Mouse (Mus musculus): ENCODE results near the gene Lrrc17.

Gene Lrrc17

DNA sequence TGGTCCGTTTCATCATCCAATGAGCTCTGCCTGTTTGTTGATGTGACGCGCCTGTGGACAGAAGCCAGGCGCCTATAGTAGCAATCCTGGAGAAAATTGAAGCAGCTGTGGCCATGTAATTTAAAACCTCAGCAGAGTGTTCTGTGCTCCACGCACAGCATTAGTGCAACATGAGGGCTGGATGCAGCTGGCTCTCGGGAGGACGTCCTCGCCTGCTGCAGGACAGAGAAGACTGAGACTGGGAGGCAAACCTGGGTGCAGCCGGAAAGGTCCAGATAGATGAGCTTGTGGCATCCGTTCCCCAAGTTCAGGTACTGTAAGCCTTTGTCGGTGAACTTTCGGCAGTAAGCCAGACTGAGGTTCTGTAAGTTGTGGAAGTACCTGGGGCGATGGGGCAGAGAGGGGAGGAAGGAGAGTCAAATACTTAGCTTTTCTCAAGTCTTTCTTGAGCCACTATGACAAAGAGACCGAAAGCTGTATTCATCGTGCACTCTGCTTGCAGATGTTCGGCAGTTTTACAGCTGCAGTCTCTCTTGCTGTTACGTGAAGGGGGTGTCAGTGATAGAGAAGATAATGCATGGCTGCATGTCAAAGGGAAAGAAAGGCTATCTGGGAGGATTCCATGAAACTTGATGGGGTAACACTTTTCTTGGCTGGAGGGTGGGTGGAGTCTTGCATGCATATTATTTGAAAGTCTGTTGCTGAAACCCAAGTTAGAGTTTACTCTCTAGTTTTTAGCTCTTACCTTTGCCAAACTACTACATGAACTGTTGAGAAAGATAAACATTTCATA lies at the start of gene Lrrc17:
Gene Lrrc17 (plus strand): TSS at position 151 of the 793 bp plus-strand sequence.
- DNase-seq: no peak

- DNase-seq: no peak
Measured at GRCm38 (mm10) chr5:21494781-21495180, 48.6 kb upstream of the Lrrc17 start.

DNA sequence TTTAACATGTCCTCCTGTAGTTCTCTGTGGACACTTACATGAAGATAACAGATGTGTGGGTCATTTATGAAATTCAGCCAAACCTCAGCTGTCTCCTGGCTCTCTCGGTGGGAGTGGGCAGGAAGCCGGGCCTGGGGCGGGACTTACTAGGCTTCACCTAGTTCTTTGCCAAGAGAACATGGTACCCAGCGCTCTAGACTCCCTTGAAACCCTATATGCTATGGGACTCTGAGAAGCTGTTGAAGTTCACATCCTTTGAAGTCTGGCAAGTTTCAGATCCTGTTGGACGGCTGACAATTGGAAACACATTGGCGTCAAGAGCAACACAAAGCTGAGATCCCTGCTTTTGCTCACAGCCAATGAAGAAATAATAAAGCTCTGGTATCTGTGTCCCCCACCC lies 47.0 kb upstream of the Lrrc17 start:
- DNase-seq: no peak

GRCm38 (mm10) chr5:21496881-21497280 lies 46.5 kb upstream of the Lrrc17 start:
- DNase-seq: no peak

DNA sequence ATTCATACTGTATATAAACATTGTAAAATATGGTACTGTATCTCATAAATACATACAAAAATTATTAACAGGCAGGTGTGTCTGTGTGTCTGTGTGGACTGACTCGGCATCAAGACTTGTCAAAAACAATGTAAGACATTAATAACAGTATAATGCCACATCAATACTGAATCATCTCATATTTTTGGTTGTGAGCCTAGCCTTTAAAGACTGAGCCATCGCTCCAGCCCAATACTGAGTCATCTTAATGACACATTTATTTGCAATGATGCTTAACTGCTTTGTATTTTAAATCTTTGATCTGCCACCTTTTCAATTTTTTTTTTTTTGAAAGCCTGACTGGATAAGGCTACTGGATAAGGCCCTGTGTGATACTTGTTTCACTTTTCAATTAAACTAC lies 44.9 kb upstream of the Lrrc17 start:
- DNase-seq: no peak

GRCm38 (mm10) chr5:21498925-21499324 lies 44.4 kb upstream of the Lrrc17 start:
- no peak for DNase-seq

DNA sequence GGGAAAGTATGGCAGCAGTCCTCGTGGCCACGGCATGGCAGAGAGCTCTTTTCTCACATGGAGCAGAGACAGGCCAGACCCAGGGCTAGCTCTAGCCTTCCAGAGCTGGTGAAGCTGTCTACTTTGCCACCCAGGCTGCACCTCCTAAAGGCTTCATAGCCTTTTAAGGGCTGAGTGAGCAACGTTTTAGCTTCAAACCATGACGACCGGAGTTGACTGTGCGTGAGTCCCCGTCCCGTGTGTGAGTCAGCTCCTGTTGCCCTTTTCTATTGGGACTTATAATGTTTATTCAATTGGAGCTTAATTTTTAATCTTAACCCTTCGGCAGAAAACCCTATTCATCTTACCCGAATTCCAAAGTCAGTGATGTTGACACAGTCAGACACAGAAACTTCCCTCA lies 43.2 kb upstream of the Lrrc17 start:
- no peak for DNase-seq

DNA sequence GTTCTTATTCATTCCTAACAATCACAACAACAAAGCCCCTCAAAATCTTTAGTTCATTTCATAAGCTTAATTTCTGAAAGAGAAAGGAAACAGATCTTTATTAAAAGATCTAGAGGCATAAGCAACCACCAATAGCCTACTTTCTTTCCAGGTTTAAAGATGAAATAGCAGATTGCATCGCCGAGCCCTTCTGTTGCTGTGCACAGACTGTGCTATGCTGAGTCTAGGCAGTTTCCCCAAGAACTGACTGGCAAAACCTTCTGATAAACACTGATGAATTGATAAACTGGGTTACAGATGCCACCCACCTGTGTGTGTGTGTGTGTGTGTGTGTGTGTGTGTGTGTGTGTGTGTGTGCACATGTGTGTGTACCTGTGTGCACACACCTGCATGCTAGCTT lies 42.4 kb upstream of the Lrrc17 start:
- DNase-seq: no peak

GRCm38 (mm10) chr5:21502936-21503610 lies 40.3 kb upstream of the Lrrc17 start:
- DNase-seq: no peak

DNA sequence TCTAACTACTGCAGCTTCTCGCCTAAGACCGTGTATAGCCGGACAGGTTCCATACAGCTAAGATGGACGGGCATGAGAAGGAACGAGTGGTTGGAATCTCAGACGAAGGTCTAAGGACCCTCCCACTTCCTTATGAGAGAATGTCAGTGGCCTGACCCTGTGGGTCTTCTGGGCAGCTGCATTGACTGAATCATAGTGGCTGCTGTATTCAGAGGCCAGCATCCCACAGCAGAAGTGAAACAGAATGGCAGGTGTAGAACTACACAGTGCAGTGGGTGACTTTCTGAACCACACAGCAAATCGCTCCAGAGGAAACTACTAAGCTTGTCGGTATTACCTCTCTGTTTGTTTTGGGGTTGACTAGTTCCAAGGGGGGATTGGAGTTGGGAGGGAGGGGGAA lies 38.2 kb upstream of the Lrrc17 start:
- DNase-seq: no peak

DNA sequence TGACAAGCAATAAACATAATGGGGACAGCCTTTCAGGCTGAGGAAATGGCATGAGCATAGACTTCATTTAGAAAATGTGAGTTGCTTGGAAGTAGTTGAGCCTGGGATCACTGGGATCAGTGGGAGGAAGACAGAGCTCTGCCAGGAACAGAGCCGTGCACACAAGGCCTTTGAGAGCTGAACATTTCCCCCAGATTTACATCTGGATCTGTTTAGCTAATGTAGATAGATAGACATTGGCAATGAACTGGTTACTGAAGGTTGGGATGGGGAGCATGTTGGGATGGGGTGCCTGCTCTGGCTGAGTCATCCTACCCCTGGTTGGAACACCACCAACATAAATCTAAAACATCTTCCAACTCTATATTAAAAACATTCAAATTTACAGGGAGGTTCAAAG lies 36.5 kb upstream of the Lrrc17 start:
- DNase-seq: no peak

GRCm38 (mm10) chr5:21509801-21510200 lies 33.6 kb upstream of the Lrrc17 start:
- no peak for DNase-seq

- no peak for DNase-seq
Measured at GRCm38 (mm10) chr5:21513363-21513762, 30.0 kb upstream of the Lrrc17 start.

- no peak for DNase-seq
Measured at GRCm38 (mm10) chr5:21517562-21517961, 25.8 kb upstream of the Lrrc17 start.

GRCm38 (mm10) chr5:21518207-21518606 lies 25.2 kb upstream of the Lrrc17 start:
- DNase-seq: no peak

DNA sequence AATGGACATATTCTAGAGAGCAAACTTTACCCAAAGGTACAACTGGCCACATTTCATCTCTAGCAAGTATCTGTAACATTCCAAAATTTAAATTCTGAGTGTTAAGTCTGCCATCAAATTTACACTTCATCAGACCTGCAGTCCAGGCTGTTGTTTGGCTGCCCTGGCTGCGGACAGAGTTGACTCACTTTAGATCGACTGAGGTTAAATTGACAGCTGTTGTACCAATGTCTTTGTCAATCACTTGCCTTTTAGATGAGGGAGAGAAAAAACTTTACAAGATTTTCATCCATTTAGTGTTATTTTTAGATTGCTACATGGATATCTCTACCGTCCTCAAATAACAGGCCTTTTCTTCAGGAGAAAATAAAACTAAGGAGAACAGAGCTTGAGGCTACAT lies 24.2 kb upstream of the Lrrc17 start:
- DNase-seq: no peak

DNA sequence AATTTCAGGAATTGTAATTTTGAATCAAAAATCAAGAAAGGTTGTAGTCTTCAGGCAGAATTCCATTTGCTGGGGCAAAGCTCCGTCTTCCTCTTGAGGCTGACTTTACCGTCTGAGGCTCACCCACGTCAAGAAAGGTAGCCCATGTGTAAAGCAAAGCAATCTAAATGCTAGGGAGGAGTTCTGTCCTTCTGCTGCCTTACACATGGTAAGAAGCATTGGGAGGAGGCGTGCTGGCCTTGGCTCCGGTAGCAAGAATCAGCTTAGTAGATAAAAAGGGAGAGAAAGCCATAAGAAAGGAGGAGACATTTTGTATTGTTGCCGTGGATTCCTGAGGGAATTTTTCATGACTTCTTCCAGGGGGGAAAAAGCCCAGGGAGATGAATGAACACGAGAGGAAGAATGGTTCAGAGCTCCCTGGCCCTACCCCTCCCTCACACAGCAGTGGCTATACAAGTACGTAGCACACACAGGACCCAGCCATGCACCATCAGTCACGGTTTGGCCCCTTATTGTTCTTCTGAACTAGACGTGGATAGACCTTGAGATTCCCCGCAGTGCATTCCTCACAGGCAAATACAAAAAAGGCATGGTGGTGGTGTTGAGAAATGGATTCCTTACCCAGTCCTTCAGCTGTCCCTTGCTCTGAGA lies 16.4 kb upstream of the Lrrc17 start:
- DNase-seq: no peak

DNA sequence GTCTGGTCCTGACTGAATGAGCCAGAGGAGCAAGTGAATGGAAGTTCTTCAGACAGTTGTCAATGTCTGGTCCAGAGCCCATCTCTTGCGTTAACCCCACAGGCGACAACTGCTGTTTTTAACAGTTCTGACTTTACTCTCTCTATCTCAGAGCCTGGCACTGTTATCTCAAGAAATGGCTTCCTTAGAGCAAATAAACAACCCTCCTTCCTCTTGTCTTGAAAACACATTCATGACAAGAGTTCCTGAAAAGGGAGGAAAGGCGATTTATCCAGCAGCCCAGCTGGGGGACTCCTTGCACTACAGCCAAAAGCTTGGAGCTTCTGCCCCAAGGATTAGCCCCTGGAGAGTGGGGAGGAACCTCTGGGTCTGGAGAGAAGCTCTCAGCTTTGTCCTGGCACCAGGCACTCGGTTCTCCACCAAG lies 15.9 kb upstream of the Lrrc17 start:
- no peak for DNase-seq

DNA sequence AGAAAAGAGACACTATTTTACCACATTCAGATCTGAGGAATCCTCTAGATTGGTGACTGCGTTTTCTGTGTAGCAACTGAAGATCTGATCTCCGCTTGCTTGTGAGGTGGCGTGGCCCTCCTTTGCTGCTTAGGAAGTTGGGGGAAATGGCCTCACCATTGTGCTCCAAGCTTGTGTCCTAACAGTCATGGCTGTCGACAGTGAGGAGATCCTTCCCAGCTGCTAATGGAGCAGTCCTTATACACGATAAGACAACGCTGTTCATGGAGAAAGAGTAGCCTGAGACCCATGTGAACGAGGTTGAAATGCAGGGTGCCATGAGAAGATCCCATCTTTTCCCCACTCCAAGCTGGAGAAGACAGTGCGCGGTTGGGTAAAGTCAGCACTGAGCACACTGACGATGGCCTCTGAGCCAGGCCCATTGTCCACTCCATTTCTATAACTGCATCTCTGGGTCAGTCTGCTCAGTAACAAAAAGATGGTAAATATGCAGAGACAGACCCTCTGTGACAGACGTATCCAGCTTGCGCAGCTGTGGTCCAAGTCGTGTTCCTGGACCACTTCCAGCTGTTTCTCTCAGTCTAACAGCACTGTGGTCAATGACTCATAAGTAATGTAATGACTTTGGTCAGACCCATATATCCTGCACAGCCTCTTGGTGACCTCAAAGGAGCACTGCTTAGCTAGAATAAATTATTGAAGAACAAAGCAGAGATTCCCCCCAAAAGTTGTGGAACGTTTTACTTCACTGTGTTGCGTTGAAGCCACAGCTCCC lies 15.1 kb upstream of the Lrrc17 start:
- no peak for DNase-seq

DNA sequence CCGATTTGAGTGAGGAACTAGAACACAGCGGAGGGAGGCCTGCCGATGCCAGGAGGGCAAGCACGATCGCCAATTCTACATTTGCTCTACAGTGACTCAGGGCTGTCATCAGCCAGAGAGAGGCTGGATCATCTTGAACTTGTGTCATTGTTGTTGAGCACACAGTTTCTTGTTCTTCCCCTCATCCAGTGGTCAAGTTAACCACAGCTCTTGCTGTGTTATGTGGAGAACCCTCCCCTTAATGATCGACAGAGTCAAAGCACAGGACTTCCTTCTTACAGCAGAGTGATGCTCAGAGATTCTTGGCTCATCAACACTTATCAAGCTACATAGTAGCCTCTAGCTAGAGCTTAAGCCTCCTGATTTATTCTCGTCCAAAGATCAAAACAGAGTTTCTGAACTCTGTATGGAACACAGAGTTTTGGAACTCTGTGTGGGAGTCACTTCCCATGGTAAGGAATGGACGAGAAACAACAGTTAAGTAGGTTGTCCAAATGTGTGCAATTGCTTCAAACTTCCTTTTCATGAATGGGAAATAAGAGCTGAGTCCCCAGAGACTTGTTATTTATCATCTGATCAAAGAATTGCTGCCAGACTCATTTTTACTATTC lies 14.1 kb upstream of the Lrrc17 start:
- DNase-seq: no peak

GRCm38 (mm10) chr5:21532126-21532525 lies 11.2 kb upstream of the Lrrc17 start:
- DNase-seq: no peak

DNA sequence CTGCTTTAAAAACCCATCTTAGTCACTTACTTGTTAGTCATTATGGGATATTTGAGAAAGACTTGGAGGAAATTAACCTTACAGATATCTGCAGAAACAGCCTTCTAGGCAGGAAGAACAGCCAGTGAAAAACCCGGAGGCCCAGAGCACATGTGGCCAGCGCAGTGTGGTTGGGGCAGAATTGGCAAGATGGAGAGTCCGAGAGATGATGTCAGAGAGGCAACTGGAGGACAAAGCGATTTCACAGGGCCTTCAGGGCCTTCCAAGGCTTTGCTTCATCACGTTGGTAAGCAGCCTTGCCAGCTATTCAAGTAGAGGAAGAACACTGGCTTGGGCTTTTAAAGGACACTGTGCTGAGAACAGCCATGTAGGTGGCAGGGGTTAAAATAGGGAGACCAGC lies 10.4 kb upstream of the Lrrc17 start:
- DNase-seq: no peak

DNA sequence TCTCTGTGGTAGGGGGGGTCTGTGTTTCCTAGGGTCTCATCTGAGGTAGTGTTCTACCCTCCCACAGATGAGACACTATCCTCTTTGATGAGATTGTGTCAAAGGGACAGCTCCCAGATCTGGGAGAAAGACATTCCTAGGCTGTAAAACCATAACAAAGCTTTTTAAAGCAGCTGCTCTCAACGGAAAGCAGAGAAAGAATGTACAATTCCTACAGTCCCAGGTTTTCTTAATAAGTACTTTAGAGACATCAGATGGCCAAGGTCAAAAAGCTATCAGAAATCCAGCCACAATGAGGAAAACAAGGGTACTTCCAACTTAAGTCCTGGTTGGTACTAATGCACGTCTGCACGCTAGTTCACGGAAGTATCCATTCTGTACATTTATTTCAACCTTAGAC lies 1.1 kb upstream of the Lrrc17 start:
- no peak for DNase-seq
